Mouse (Mus musculus): ENCODE results near the gene Gm45233. TPM values are rescaled to one million over a fixed set of nuclear protein-coding genes. Genes with fewer than 3 reads are reported as not detected.
"Not testable (repeated sequence)": the region's sequence is repeated elsewhere in the genome, so short reads cannot be mapped to it uniquely, and the experiment has no call there.

Gene Gm45233
- not detected in 2 replicates for polyA plus RNA-seq (2014; fragmentation: Nextera tagmentation; extraction: Ambion mirVana)

GRCm38 (mm10) chr7:43443917-43444293, at the start of gene Gm45233, which contains the start of gene Etfb:
Gm45233 (plus strand) TSS chr7:43444128.
Etfb (plus strand) TSS chr7:43444083.
- peak; percentile 97 for DNase-seq (ENCODE audit: low spot score)
- WGBS = under 1% methylated on average over 27 of the region's 27 CpGs
- H3K9ac ChIP-seq (ENCODE audit: low read length) = peak within 1 kb of the TSS; percentile 72
- ATAC-seq = peak; percentile 98
- H3K4me3 ChIP-seq (ENCODE audit: low read depth, low read length) = peak within 1 kb of the TSS; percentile 58
- no peaks in the 10 kb centered on the region for H3K27me3 ChIP-seq (replicated peaks; ENCODE audit: control insufficient read depth, insufficient read depth, low read length)
- H3K4me2 ChIP-seq (ENCODE audit: low read length) = peak within 1 kb of the TSS; percentile 83
- peak within 1 kb of the TSS; percentile 82 for H3K27ac ChIP-seq (ENCODE audit: low read depth, low read length)
- H3K9me3 ChIP-seq (replicated peaks; ENCODE audit: control insufficient read depth, low read length) = no peaks in the 10 kb centered on the region
- H3K36me3 ChIP-seq (ENCODE audit: control insufficient read depth, insufficient read depth, low read length) = no peaks in the 10 kb centered on the region
- peaks cover 11% of the 10 kb centered on the region; the same call in 1 of the 2 replicates for H3K4me1 ChIP-seq (ENCODE audit: control insufficient read depth, insufficient read depth, low read length)

- H3K36me3 ChIP-seq (ENCODE audit: control insufficient read depth, insufficient read depth, low read length) = no peaks in the 10 kb centered on the region
- no peaks in the 10 kb centered on the region for H3K27me3 ChIP-seq (replicated peaks; ENCODE audit: control insufficient read depth, insufficient read depth, low read length)
- H3K27ac ChIP-seq (ENCODE audit: low read depth, low read length) = no peak overlapping the region
- H3K4me3 ChIP-seq (ENCODE audit: low read depth, low read length) = no peak overlapping the region
- ATAC-seq = no peak
- no peak for DNase-seq (ENCODE audit: low spot score)
- no peaks in the 10 kb centered on the region for H3K4me1 ChIP-seq (ENCODE audit: control insufficient read depth, insufficient read depth, low read length)
- H3K4me2 ChIP-seq (ENCODE audit: low read length) = no peak overlapping the region
- H3K9me3 ChIP-seq (replicated peaks; ENCODE audit: control insufficient read depth, low read length) = no peaks in the 10 kb centered on the region
- WGBS = 83% methylated on average over 2 of the region's 2 CpGs
- H3K9ac ChIP-seq (ENCODE audit: low read length) = no peak overlapping the region
These were observed 44.4 kb upstream of the Gm45233 start for GRCm38 (mm10) chr7:43399501-43399900.

- no peak overlapping the region for H3K4me2 ChIP-seq (ENCODE audit: low read length)
- no peaks in the 10 kb centered on the region for H3K9me3 ChIP-seq (replicated peaks; ENCODE audit: control insufficient read depth, low read length)
- no peak overlapping the region for H3K9ac ChIP-seq (ENCODE audit: low read length)
- WGBS = 53% methylated on average over 2 of the region's 2 CpGs
- no peak overlapping the region for H3K4me3 ChIP-seq (ENCODE audit: low read depth, low read length)
- no peaks in the 10 kb centered on the region for H3K27me3 ChIP-seq (replicated peaks; ENCODE audit: control insufficient read depth, insufficient read depth, low read length)
- no peaks in the 10 kb centered on the region for H3K36me3 ChIP-seq (ENCODE audit: control insufficient read depth, insufficient read depth, low read length)
- DNase-seq (ENCODE audit: low spot score) (no peak), ATAC-seq (no peak)
- H3K4me1 ChIP-seq (ENCODE audit: control insufficient read depth, insufficient read depth, low read length) = no peaks in the 10 kb centered on the region
- H3K27ac ChIP-seq (ENCODE audit: low read depth, low read length) = no peak overlapping the region
These were observed 41.2 kb upstream of the Gm45233 start for GRCm38 (mm10) chr7:43402718-43403117.

GRCm38 (mm10) chr7:43407573-43407972, 36.4 kb upstream of the Gm45233 start:
- Histone ChIP-seq H3K4me3 (ENCODE audit: low read depth, low read length) (no peak overlapping the region), H3K9ac (ENCODE audit: low read length) (no peak overlapping the region), H3K4me1 (ENCODE audit: control insufficient read depth, insufficient read depth, low read length) (no peaks in the 10 kb centered on the region), H3K4me2 (ENCODE audit: low read length) (no peak overlapping the region), H3K27ac (ENCODE audit: low read depth, low read length) (no peak overlapping the region), H3K36me3 (ENCODE audit: control insufficient read depth, insufficient read depth, low read length) (no peaks in the 10 kb centered on the region), H3K9me3 (replicated peaks; ENCODE audit: control insufficient read depth, low read length) (no peaks in the 10 kb centered on the region), H3K27me3 (replicated peaks; ENCODE audit: control insufficient read depth, insufficient read depth, low read length) (no peaks in the 10 kb centered on the region)
- no peak for DNase-seq (ENCODE audit: low spot score)
- WGBS = 80% methylated on average over 3 of the region's 3 CpGs
- ATAC-seq = no peak

GRCm38 (mm10) chr7:43408131-43408553, 35.8 kb upstream of the Gm45233 start, which contains the start of gene Siglecg:
Siglecg (plus strand) TSS chr7:43408204.
- Histone ChIP-seq H3K27me3 (replicated peaks; ENCODE audit: control insufficient read depth, insufficient read depth, low read length) (no peaks in the 10 kb centered on the region), H3K27ac (ENCODE audit: low read depth, low read length) (no peak within 1 kb of the TSS), H3K4me1 (ENCODE audit: control insufficient read depth, insufficient read depth, low read length) (no peaks in the 10 kb centered on the region), H3K36me3 (ENCODE audit: control insufficient read depth, insufficient read depth, low read length) (no peaks in the 10 kb centered on the region), H3K9ac (ENCODE audit: low read length) (no peak within 1 kb of the TSS), H3K4me2 (ENCODE audit: low read length) (no peak within 1 kb of the TSS), H3K9me3 (replicated peaks; ENCODE audit: control insufficient read depth, low read length) (no peaks in the 10 kb centered on the region), H3K4me3 (ENCODE audit: low read depth, low read length) (no peak within 1 kb of the TSS)
- 89% methylated on average over 4 of the region's 4 CpGs for WGBS
- DNase-seq (ENCODE audit: low spot score) (no peak), ATAC-seq (no peak)

- H3K4me2 ChIP-seq (ENCODE audit: low read length) = no peak overlapping the region
- no peaks in the 10 kb centered on the region for H3K4me1 ChIP-seq (ENCODE audit: control insufficient read depth, insufficient read depth, low read length)
- H3K9ac ChIP-seq (ENCODE audit: low read length) = no peak overlapping the region
- 77% methylated on average over 3 of the region's 3 CpGs for whole genome bisulfite sequencing
- no peak overlapping the region for H3K27ac ChIP-seq (ENCODE audit: low read depth, low read length)
- DNase-seq (ENCODE audit: low spot score) (no peak), ATAC-seq (no peak)
- H3K27me3 ChIP-seq (replicated peaks; ENCODE audit: control insufficient read depth, insufficient read depth, low read length) = no peaks in the 10 kb centered on the region
- H3K36me3 ChIP-seq (ENCODE audit: control insufficient read depth, insufficient read depth, low read length) = no peaks in the 10 kb centered on the region
- no peaks in the 10 kb centered on the region for H3K9me3 ChIP-seq (replicated peaks; ENCODE audit: control insufficient read depth, low read length)
- no peak overlapping the region for H3K4me3 ChIP-seq (ENCODE audit: low read depth, low read length)
These were observed 34.8 kb upstream of the Gm45233 start for GRCm38 (mm10) chr7:43409084-43409483.

- not testable (repeated sequence) for DNase-seq (ENCODE audit: low spot score); H3K36me3 ChIP-seq (ENCODE audit: control insufficient read depth, insufficient read depth, low read length); H3K27me3 ChIP-seq (replicated peaks; ENCODE audit: control insufficient read depth, insufficient read depth, low read length); H3K27ac ChIP-seq (ENCODE audit: low read depth, low read length); H3K9ac ChIP-seq (ENCODE audit: low read length); H3K9me3 ChIP-seq (replicated peaks; ENCODE audit: control insufficient read depth, low read length); ATAC-seq; H3K4me1 ChIP-seq (ENCODE audit: control insufficient read depth, insufficient read depth, low read length); H3K4me2 ChIP-seq (ENCODE audit: low read length); H3K4me3 ChIP-seq (ENCODE audit: low read depth, low read length)
- 36% methylated on average over 3 of the region's 4 CpGs for WGBS
These were observed 32.2 kb upstream of the Gm45233 start for GRCm38 (mm10) chr7:43411724-43412123.

- ATAC-seq (no peak), DNase-seq (ENCODE audit: low spot score) (no peak)
- no peaks in the 10 kb centered on the region for H3K9me3 ChIP-seq (replicated peaks; ENCODE audit: control insufficient read depth, low read length)
- H3K27me3 ChIP-seq (replicated peaks; ENCODE audit: control insufficient read depth, insufficient read depth, low read length) = no peaks in the 10 kb centered on the region
- H3K27ac ChIP-seq (ENCODE audit: low read depth, low read length) = no peak overlapping the region
- H3K36me3 ChIP-seq (ENCODE audit: control insufficient read depth, insufficient read depth, low read length) = no peaks in the 10 kb centered on the region
- no peak overlapping the region for H3K4me2 ChIP-seq (ENCODE audit: low read length)
- H3K4me3 ChIP-seq (ENCODE audit: low read depth, low read length) = no peak overlapping the region
- 88% methylated on average over 10 of the region's 10 CpGs for WGBS
- no peak overlapping the region for H3K9ac ChIP-seq (ENCODE audit: low read length)
- no peaks in the 10 kb centered on the region for H3K4me1 ChIP-seq (ENCODE audit: control insufficient read depth, insufficient read depth, low read length)
These were observed 26.6 kb upstream of the Gm45233 start for GRCm38 (mm10) chr7:43417298-43417697.

GRCm38 (mm10) chr7:43422995-43423617, 20.8 kb upstream of the Gm45233 start:
- Histone ChIP-seq H3K9ac (ENCODE audit: low read length) (no peak overlapping the region), H3K4me2 (ENCODE audit: low read length) (no peak overlapping the region), H3K27ac (ENCODE audit: low read depth, low read length) (no peak overlapping the region), H3K9me3 (replicated peaks; ENCODE audit: control insufficient read depth, low read length) (no peaks in the 10 kb centered on the region), H3K4me3 (ENCODE audit: low read depth, low read length) (no peak overlapping the region), H3K4me1 (ENCODE audit: control insufficient read depth, insufficient read depth, low read length) (no peaks in the 10 kb centered on the region), H3K27me3 (replicated peaks; ENCODE audit: control insufficient read depth, insufficient read depth, low read length) (no peaks in the 10 kb centered on the region), H3K36me3 (ENCODE audit: control insufficient read depth, insufficient read depth, low read length) (no peaks in the 10 kb centered on the region)
- ATAC-seq (peak; percentile 94), DNase-seq (ENCODE audit: low spot score) (peak; percentile 78)
- WGBS = 8% methylated on average over 11 of the region's 11 CpGs

Data from forebrain, embryonic 14.5 days (tissue).